Mouse (Mus musculus) MEL (cell line): Measurements from ENCODE around the gene Dram1. TPM values are rescaled to one million over a fixed set of nuclear protein-coding genes. Genes with fewer than 3 reads are reported as not detected.

Source experiments
- DNase-seq: peaks from one replicate; pipeline ENCODE4 v3.0.0; 2011; ENCODE audit warnings: low read depth, low spot score
- H3K27ac ChIP-seq: 2 replicates; pipeline ENCODE4 v1.5.1; 2012; ENCODE audit warnings: low read depth, mild to moderate bottlenecking, control low read depth, low read length, moderate library complexity; ENCODE audit not compliant: control insufficient read depth
- H3K27me3 ChIP-seq, 2 experiments: fragments of 150-350 bp in 1 of 2; sonication (generic) in 1 of 2; 2 replicates each; pipeline ENCODE4 v1.6.1; 2012; ENCODE audit warnings: low read length in 2 of 2, mild to moderate bottlenecking in 2 of 2, improper control_type of control experiment in 1 of 2, moderate library complexity in 1 of 2; ENCODE audit not compliant: insufficient read depth in 2 of 2, control insufficient read depth in 1 of 2
- H3K36me3 ChIP-seq, 2 experiments: 2 replicates each; pipeline ENCODE4 v1.6.1; 2012 to 2014; ENCODE audit warnings: low read length in 2 of 2, improper control_type of control experiment in 1 of 2, inconsistent platforms in 1 of 2, mild to moderate bottlenecking in 1 of 2; ENCODE audit not compliant: insufficient read depth in 2 of 2, control insufficient read depth in 1 of 2
- H3K4me1 ChIP-seq, 2 experiments: fragments of 150-350 bp in 1 of 2; sonication (generic) in 1 of 2; 2 replicates each; pipeline ENCODE4 v1.6.1; 2012; ENCODE audit warnings: low read length in 2 of 2, improper control_type of control experiment in 1 of 2, mild to moderate bottlenecking in 1 of 2; ENCODE audit not compliant: insufficient read depth in 2 of 2, control insufficient read depth in 1 of 2
- H3K4me3 ChIP-seq, 2 experiments: fragments of 150-350 bp in 1 of 2; sonication (generic) in 1 of 2; 2 replicates each; pipeline ENCODE4 v1.5.1; 2012; ENCODE audit warnings: low read depth in 2 of 2, low read length in 2 of 2, mild to moderate bottlenecking in 2 of 2, moderate library complexity in 2 of 2, control low read depth in 1 of 2, improper control_type of control experiment in 1 of 2; ENCODE audit not compliant: control insufficient read depth in 1 of 2, insufficient read depth in 1 of 2
- H3K79me2 ChIP-seq: 2 replicates; pipeline ENCODE4 v1.6.1; 2012; ENCODE audit warnings: mild to moderate bottlenecking, low read length, moderate library complexity; ENCODE audit not compliant: control insufficient read depth, poor library complexity, insufficient read depth
- H3K9ac ChIP-seq: 2 replicates; pipeline ENCODE4 v1.6.1; 2012; ENCODE audit warnings: low read depth, mild to moderate bottlenecking, control low read depth, low read length, moderate library complexity; ENCODE audit not compliant: control insufficient read depth, poor library complexity, severe bottlenecking
- H3K9me3 ChIP-seq: fragments of 150-350 bp; sonication (generic); replicated peaks from 2 replicates; pipeline ENCODE4 v1.6.1; 2012; ENCODE audit warnings: mild to moderate bottlenecking, low read length, improper control_type of control experiment, moderate library complexity; ENCODE audit not compliant: insufficient read depth
- BHLHE40 ChIP-seq: IDR thresholded peaks from 2 replicates; pipeline ENCODE4 v1.6.1; 2012; ENCODE audit warnings: low read depth, mild to moderate bottlenecking, inconsistent platforms, low read length, improper control_type of control experiment, borderline replicate concordance
- ELF1 ChIP-seq: IDR thresholded peaks from 2 replicates; pipeline ENCODE4 v1.6.1; 2014; ENCODE audit warnings: low read depth, mild to moderate bottlenecking, inconsistent platforms, low read length, improper control_type of control experiment, moderate library complexity
- ETS1 ChIP-seq: IDR thresholded peaks from 2 replicates; pipeline ENCODE4 v1.6.1; 2012; ENCODE audit warnings: low read depth, mild to moderate bottlenecking, inconsistent platforms, low read length, improper control_type of control experiment, moderate library complexity
- GABPA ChIP-seq: IDR thresholded peaks from 2 replicates; pipeline ENCODE4 v1.6.1; 2012; ENCODE audit warnings: low read depth, mild to moderate bottlenecking, inconsistent platforms, low read length, improper control_type of control experiment, moderate library complexity
- HCFC1 ChIP-seq: IDR thresholded peaks from 2 replicates; pipeline ENCODE4 v1.6.1; 2012; ENCODE audit warnings: low read depth, mild to moderate bottlenecking, inconsistent platforms, low read length, improper control_type of control experiment, moderate library complexity
- JUND ChIP-seq: IDR thresholded peaks from 2 replicates; pipeline ENCODE4 v1.6.1; 2011; ENCODE audit warnings: low read depth, mild to moderate bottlenecking, improper control_type of control experiment, low read length
- MAX ChIP-seq: IDR thresholded peaks from 2 replicates; pipeline ENCODE4 v1.6.1; 2011; ENCODE audit warnings: low read length, improper control_type of control experiment
- MEF2A ChIP-seq: IDR thresholded peaks from 2 replicates; pipeline ENCODE4 v1.6.1; 2014; ENCODE audit warnings: low read depth, mild to moderate bottlenecking, inconsistent platforms, low read length, improper control_type of control experiment; ENCODE audit not compliant: poor library complexity, insufficient replicate concordance, severe bottlenecking; ENCODE audit errors: extremely low read depth
- MXI1 ChIP-seq: IDR thresholded peaks from 2 replicates; pipeline ENCODE4 v1.6.1; 2011; ENCODE audit warnings: mild to moderate bottlenecking, low read depth, low read length, improper control_type of control experiment
- MYC ChIP-seq: IDR thresholded peaks from 2 replicates; pipeline ENCODE4 v1.6.1; 2011; ENCODE audit warnings: low read depth, mild to moderate bottlenecking, low read length, improper control_type of control experiment, moderate library complexity
- NELFE ChIP-seq: IDR thresholded peaks from 2 replicates; pipeline ENCODE4 v1.6.1; 2011; ENCODE audit warnings: low read depth, low read length, improper control_type of control experiment
- NRF1 ChIP-seq: IDR thresholded peaks from 2 replicates; pipeline ENCODE4 v1.6.1; 2014; ENCODE audit warnings: low read depth, mild to moderate bottlenecking, inconsistent platforms, low read length, improper control_type of control experiment, moderate library complexity; ENCODE audit not compliant: poor library complexity, insufficient read depth, severe bottlenecking
- POLR2AphosphoS2 ChIP-seq: IDR thresholded peaks from 2 replicates; pipeline ENCODE4 v1.6.1; 2011; ENCODE audit warnings: low read length, improper control_type of control experiment
- RAD21 ChIP-seq: IDR thresholded peaks from 2 replicates; pipeline ENCODE4 v1.6.1; 2011; ENCODE audit warnings: mild to moderate bottlenecking, low read depth, low read length, improper control_type of control experiment
- SIN3A ChIP-seq: IDR thresholded peaks from 2 replicates; pipeline ENCODE4 v1.6.1; 2012; ENCODE audit warnings: low read length, improper control_type of control experiment, inconsistent platforms
- SMC3 ChIP-seq: IDR thresholded peaks from 2 replicates; pipeline ENCODE4 v1.6.1; 2011; ENCODE audit warnings: low read depth, low read length, improper control_type of control experiment
- TAL1 ChIP-seq: IDR thresholded peaks from 2 replicates; pipeline ENCODE4 v1.6.1; 2012; ENCODE audit warnings: mild to moderate bottlenecking, inconsistent platforms, low read length, moderate library complexity, mixed read lengths
- UBTF ChIP-seq: IDR thresholded peaks from 2 replicates; pipeline ENCODE4 v1.6.1; 2012; ENCODE audit warnings: low read depth, mild to moderate bottlenecking, inconsistent platforms, low read length, improper control_type of control experiment, moderate library complexity, borderline replicate concordance; ENCODE audit not compliant: insufficient read depth
- USF1 ChIP-seq: IDR thresholded peaks from 2 replicates; pipeline ENCODE4 v1.6.1; 2014; ENCODE audit warnings: low read depth, mild to moderate bottlenecking, inconsistent platforms, low read length, improper control_type of control experiment, moderate library complexity
- USF2 ChIP-seq, 2 experiments: IDR thresholded peaks; 2 replicates each; pipeline ENCODE4 v1.6.1; 2011 to 2012; ENCODE audit warnings: improper control_type of control experiment in 2 of 2, low read length in 2 of 2, borderline replicate concordance in 1 of 2, inconsistent platforms in 1 of 2, low read depth in 1 of 2, mild to moderate bottlenecking in 1 of 2; ENCODE audit not compliant: insufficient read depth in 1 of 2
- ZC3H11A ChIP-seq: IDR thresholded peaks from 2 replicates; pipeline ENCODE4 v1.6.1; 2012; ENCODE audit warnings: low read depth, mild to moderate bottlenecking, inconsistent platforms, low read length, improper control_type of control experiment
- polyA plus RNA-seq, 2 experiments: library from polyadenylated mRNA; stranded (reverse) in 1 of 2; unstranded in 1 of 2; fragments of >175 nt in 1 of 2; fragments of >200 nt in 1 of 2; gene quantifications; 2 replicates each; pipeline versions ENCODE4 v1.2.1 to v1.2.4; 2012; ENCODE audit warnings: low replicate concordance in 2 of 2, low read depth in 1 of 2; ENCODE audit not compliant: insufficient read length in 2 of 2, insufficient read depth in 1 of 2, missing spikeins in 1 of 2
- total RNA-seq: library from RNA; depleted of rRNA; stranded (reverse); fragments of 300-350 nt; gene quantifications from 2 replicates; pipeline ENCODE4 v1.2.3, GENCODE M21; 2012

The Dram1 gene
- total and polyA plus RNA-seq, 3 experiments: 0.17 TPM; not detected in 2

DNA sequence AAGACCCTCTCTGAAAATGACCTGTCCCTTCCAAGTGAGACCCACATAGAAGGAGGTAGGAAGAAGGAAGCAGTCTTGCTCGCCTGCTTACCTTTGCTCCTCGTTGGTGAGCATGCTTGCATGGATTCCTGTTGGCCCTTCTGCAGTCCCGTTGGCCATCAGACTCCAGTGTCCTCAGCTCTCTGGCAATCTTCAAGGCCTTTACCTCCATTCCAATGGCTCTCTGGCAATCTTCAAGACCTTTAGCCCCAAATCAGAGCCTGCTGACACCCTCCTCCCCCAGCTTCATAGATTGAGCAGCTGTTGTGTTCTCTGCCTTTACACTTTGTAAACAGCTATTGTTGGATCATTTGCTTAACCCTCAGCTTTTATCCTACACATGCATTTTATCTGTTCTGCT, 14.7 kb downstream of the Dram1 start:
- H3K36me3 ChIP-seq: no peaks in the 10 kb centered on the region

GRCm38 (mm10) chr10:88362218-88362617, 16.7 kb downstream of the Dram1 start:
- Histone ChIP-seq H3K9me3 (no peaks in the 10 kb centered on the region), H3K27ac (no peak overlapping the region), H3K4me3 (no peak overlapping the region), H3K27me3 (peaks cover 0 to 2% of the 10 kb centered on the region in 2 experiments; a peak in 2 of 4 replicates), H3K36me3 (no peaks in the 10 kb centered on the region), H3K79me2 (no peaks in the 10 kb centered on the region), H3K9ac (no peak overlapping the region), H3K4me1 (no peaks in the 10 kb centered on the region)
- TF ChIP-seq NELFE: no peak
- TF ChIP-seq SMC3: no peak
- TF ChIP-seq SIN3A: no peak
- TF ChIP-seq USF2 (IDR thresholded peaks at IDR 0.05; ENCODE audit: borderline replicate concordance in 1 of 2, insufficient read depth in 1 of 2, low read depth in 1 of 2, low read length in 2 of 2): no peak
- no peak for TF ChIP-seq ETS1
- TF ChIP-seq MYC: no peak
- TF ChIP-seq BHLHE40: no peak
- TF ChIP-seq MAX: no peak
- no peak for TF ChIP-seq NRF1
- no peak for TF ChIP-seq ELF1
- no peak for DNase-seq

More for the DNA sequence above, 14.7 kb downstream of the Dram1 start:
- Histone ChIP-seq H3K9me3 (no peaks in the 10 kb centered on the region), H3K9ac (no peak overlapping the region), H3K27ac (no peak overlapping the region), H3K4me3 (no peak overlapping the region), H3K79me2 (no peaks in the 10 kb centered on the region), H3K27me3 (no peaks in the 10 kb centered on the region; a peak in 2 of 4 replicates), H3K4me1 (no peaks in the 10 kb centered on the region)
- no peak for DNase-seq
- no peak for TF ChIP-seq MEF2A
- TF ChIP-seq JUND: no peak
- no peak for TF ChIP-seq ZC3H11A
- no peak for TF ChIP-seq RAD21
- TF ChIP-seq USF2 (IDR thresholded peaks at IDR 0.05; ENCODE audit: borderline replicate concordance in 1 of 2, insufficient read depth in 1 of 2, low read depth in 1 of 2, low read length in 2 of 2): no peak
- no peak for TF ChIP-seq USF1
- TF ChIP-seq POLR2AphosphoS2: no peak
- no peak for TF ChIP-seq SIN3A
- no peak for TF ChIP-seq TAL1
- no peak for TF ChIP-seq HCFC1
- no peak for TF ChIP-seq MYC
- no peak for TF ChIP-seq GABPA
- TF ChIP-seq MXI1: no peak
- TF ChIP-seq UBTF: no peak
